Mouse (Mus musculus): Measurements from ENCODE around the gene Dusp27.

Gene Dusp27

DNA sequence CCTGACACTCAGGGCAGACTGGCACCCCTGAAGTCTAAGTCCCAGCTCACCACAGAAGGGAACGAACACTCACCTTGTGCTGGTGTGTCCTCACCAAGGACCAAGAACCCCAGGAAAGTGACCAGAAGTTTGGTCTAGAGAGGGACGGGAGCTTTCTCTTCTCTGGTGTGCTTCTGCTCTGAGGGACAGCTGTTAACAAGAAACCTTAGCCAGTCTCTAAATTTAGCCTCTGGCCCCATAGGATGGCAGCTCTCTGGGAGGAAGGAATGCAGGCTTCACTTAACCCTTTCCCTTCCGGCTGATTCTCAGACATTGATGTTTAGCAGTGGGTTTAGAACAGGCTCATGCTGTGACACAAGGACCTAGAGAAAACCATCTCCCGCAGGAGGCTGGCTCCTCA lies at the start of gene Dusp27:
TSS of gene Dusp27 (minus strand) at position 204 of the 400 bp plus-strand sequence.
- DNase-seq (ENCODE audit: low spot score in 2 of 2): no peak

DNA sequence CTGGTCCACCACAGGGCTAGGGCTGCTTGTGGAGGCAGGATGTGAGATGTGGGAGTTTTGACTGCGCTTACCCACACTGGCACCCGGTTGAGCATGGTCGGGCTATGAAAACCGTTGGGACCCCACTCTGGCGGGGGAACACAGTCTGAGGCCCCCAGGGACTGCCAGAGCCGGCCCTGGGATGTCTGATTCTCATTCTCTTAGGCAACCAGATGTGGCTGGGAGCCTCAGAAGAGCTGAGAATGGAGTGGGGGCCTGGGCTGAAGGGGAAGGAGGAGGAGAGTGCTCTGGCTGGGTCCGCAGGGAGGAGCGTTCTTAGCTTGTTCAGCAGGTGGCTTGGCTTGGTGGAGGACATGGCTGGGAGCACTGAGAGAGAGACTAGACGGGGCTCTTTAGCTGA lies 45.9 kb upstream of the Dusp27 start:
- DNase-seq (ENCODE audit: low spot score in 2 of 2): no peak

GRCm38 (mm10) chr1:166172992-166173391 lies 45.3 kb upstream of the Dusp27 start:
- DNase-seq (ENCODE audit: low spot score in 2 of 2): no peak

DNA sequence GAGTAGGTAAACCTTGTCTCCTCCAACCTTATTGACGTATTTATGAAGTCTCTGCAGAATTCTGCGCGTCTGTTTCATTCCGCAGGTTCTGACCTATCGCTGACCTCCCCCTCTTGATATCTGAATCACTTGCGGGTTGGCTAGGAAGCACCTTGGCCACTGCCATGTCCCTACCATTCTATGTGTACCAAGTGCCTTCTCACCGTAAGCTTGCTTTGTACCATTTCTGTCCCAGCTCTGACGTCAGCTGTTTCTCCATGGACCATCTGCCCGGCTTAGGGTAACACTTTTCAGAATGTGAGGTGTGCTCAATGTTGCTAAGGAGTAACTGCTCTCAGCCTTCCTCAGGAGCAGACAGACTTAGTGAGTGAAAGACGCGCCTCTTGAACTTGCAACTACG lies 43.1 kb upstream of the Dusp27 start:
- no peak for DNase-seq (ENCODE audit: low spot score in 2 of 2)

DNA sequence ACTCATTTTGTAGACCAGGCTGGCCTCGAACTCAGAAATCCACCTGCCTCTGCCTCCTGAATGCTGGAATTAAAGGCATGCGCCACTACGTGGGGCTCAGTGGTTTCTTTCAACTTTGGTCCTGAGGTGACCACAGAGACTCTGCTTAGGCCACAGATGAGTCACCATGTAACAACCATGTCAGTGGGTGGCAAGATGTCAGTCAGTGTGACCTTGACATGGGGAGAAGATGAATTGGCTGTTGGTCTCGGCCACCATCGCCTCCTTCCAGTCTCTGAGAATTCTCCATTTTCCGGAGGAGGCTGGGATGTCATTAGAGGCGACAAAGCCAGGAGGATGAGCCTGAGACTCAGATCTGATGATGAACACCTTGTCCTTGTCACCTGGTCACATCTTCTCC lies 42.0 kb upstream of the Dusp27 start:
- no peak for DNase-seq (ENCODE audit: low spot score in 2 of 2)

DNA sequence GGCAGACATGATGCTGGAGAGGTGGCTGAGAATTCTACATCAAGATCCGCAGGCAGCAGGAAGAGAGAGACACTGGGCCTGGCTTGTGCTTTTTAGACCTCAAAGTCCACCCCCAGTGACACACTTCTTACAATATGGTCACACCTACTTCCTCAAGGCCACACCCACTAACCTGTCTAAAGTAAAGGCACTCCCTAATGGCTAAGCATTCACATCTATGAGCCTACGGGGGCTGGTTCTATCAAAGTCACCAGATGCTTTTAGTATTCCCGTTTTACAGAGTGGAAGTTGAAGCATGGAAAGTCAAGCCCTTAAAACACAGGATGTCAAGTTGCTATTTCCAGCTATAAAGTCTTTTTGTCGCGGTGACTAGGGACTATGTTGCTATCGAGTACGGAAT lies 40.3 kb upstream of the Dusp27 start:
- DNase-seq (ENCODE audit: low spot score in 2 of 2): no peak

GRCm38 (mm10) chr1:166167405-166167804 lies 39.7 kb upstream of the Dusp27 start:
- no peak for DNase-seq (ENCODE audit: low spot score in 2 of 2)

DNA sequence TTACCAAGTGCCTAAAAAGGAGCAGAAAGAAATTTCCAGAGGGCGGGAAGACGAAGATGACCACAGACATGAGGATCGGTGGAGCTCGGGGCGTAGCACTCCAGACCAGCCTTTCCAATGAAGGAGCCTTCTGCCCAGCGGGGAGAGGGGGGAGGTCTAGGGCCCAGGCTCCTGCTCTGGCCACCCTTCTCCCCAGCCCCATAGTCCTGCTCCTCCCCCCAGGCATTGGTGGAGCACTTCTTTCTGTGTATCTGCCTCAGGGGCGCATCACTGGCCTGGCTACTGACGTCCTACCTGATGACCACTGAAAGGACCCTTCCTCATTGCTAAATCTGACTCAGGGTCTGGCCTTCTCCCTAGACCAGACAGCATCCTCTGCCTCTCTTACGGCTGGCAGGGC lies 37.4 kb upstream of the Dusp27 start:
- DNase-seq (ENCODE audit: low spot score in 2 of 2): no peak

DNA sequence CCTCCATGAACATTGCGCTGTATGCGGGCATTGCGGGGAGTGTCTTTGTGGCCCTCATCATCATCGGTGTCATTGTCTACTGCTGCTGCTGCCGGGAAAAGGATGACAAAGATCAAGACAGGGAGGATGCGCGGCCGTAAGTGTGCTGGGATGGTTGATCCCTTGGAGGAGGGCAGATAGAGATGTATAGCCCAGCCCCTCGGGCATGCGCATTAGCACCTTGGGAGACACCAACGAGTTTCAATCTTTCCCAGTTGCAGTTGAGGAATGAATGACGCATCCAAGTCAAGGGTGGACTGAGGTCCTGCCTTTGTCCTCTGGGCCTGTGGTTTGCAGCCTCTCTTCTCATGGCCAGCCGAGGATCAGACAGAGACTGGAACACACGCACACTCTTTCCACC lies 36.9 kb upstream of the Dusp27 start:
- DNase-seq (ENCODE audit: low spot score in 2 of 2): no peak

- DNase-seq (ENCODE audit: low spot score in 2 of 2): peak; percentile 68 to 86
Observed at GRCm38 (mm10) chr1:166160569-166161445, 33.1 kb upstream of the Dusp27 start.

DNA sequence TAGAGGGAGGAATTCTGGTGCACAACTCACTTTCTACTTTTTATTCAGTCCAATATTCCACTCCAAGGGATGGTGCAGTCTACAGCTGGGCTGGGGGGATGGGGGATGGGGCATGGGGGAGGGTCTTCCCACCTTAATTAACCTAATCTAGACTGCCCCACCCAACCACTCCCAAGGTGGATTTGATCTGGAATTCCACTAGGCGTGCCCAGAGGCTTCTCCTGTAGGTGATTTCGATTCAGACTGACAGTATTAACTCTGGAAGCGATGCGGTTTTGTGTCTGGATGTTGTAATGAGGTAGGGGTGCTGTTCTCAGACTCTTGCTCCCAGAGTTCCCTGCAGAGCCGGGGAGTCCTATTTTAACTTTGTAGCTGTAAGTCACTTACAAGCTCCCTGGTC lies 32.4 kb upstream of the Dusp27 start:
- no peak for DNase-seq (ENCODE audit: low spot score in 2 of 2)

DNA sequence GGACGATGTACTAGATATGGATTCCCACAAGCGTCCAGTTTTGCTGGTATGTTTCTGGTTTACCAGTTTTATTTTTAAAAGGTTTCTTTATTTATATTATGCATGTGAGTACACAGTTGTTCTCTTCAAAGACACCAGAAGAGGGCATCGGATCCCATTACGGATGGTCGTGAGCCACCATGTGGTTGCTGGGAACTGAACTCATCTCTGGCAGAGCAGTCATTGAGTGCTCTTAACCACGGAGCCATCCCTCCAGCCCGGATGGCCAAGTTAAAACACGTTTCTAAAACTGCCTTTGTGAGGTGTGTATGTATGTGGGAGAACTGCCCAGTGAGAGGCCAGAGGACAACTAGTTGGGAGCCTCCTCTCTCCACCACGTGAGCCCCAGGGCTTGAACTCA lies 30.9 kb upstream of the Dusp27 start:
- DNase-seq (ENCODE audit: low spot score in 2 of 2): no peak

DNA sequence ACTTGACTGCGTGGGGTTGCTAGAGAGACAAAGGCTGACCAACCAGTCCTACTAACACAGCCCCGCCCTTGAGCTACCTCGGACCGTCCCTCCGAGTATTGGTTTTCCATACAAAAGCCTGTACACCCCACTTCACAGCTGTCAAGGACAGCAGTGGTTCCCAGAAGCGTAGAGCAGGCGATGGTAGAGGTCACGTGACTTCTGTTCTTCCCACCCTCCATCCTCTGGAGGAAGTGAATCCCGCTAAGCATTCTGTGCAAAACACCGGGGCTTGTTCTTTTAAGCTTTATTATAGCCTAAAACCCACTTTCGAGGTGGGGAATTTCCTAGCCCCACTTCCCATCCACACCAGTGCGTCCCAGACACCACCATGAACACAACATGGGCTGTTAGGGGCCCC lies 30.0 kb upstream of the Dusp27 start:
- DNase-seq (ENCODE audit: low spot score in 2 of 2): no peak

- DNase-seq (ENCODE audit: low spot score in 2 of 2): no peak
Observed at GRCm38 (mm10) chr1:166155113-166155494, 27.4 kb upstream of the Dusp27 start.

GRCm38 (mm10) chr1:166154162-166155112 lies 26.7 kb upstream of the Dusp27 start:
- DNase-seq (ENCODE audit: low spot score in 2 of 2): peak; percentile 80 to 87

- peak; percentile 87 to 94 for DNase-seq (ENCODE audit: low spot score in 2 of 2)
Observed at GRCm38 (mm10) chr1:166153351-166154120, 25.8 kb upstream of the Dusp27 start.

- no peak for DNase-seq (ENCODE audit: low spot score in 2 of 2)
Observed at GRCm38 (mm10) chr1:166152034-166152433, 24.3 kb upstream of the Dusp27 start.

- no peak for DNase-seq (ENCODE audit: low spot score in 2 of 2)
Observed at GRCm38 (mm10) chr1:166151341-166151740, 23.6 kb upstream of the Dusp27 start.

DNA sequence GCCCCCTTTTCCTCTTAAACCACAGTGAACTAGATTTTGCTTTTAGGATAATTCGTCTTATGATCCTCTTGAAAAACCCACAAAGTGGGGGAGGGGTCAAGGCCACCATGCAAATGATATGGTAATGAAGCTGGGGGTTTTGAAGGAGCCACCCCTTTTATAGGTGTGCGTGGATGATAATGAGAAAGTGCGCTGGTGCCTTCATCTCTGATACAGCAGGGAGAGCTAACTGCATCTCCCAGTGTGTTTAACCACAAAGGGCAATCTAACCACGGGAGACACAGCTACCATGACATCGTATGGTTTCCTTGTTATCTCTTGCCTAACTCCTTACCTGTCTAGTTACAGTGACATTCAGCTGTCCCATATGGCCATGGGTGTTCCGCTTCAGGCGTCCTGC lies 22.3 kb upstream of the Dusp27 start:
- no peak for DNase-seq (ENCODE audit: low spot score in 2 of 2)

- no peak for DNase-seq (ENCODE audit: low spot score in 2 of 2)
Observed at GRCm38 (mm10) chr1:166149441-166149840, 21.7 kb upstream of the Dusp27 start.

DNA sequence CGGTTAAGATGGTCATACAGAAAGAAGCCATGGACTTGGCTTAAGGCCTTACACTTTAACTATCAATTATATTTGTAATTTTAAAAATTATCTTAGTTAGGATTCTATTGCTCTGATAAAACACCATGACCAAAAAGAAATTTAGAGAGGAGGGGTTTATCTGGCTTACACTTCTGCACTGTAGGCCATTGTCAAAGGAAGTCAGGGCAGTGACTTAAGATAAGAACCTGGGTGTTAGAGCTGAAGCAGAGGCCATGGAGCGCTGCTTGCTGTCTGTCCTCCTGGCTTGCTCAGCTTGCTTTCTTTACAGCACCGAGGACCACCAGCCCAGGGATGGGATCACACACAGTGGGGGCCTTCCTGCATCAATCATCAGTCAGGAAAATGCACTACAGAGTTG lies 19.9 kb upstream of the Dusp27 start:
- DNase-seq (ENCODE audit: low spot score in 2 of 2): no peak

GRCm38 (mm10) chr1:166146626-166147025 lies 18.9 kb upstream of the Dusp27 start:
- DNase-seq (ENCODE audit: low spot score in 2 of 2): no peak
